Mouse (Mus musculus): Measurements from ENCODE around the gene Sstr1.

DNA sequence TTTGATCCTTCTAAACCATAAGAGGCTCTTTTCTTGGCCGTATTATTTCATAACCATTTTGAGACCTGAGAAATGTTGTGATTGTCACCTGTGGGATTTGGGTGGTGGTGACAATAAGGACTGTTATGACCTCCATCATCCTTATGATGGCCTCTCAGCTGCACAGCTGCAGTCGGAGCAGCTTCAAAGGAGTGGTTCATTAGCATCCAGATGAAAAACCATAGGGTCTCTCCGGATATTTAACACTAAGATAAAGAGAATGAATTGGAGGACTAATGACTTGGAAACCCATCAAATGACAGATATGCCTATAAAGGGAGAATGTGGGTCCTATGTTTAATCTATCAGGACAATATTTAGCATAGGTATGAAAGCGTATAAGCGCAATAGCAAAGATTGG, 14.1 kb downstream of the Sstr1 start:
- no peak for TF ChIP-seq CTCF (IDR thresholded peaks at IDR 0.05; ENCODE audit: control insufficient read depth, insufficient read depth, insufficient replicate concordance, low read depth, low read length)
- TF ChIP-seq POLR2A (IDR thresholded peaks at IDR 0.05; ENCODE audit: control insufficient read depth, low read depth, low read length): no peak

Data from testis, adult 2 months (tissue).